Mouse (Mus musculus): ENCODE data around the gene Trak1.

Gene Trak1

DNA sequence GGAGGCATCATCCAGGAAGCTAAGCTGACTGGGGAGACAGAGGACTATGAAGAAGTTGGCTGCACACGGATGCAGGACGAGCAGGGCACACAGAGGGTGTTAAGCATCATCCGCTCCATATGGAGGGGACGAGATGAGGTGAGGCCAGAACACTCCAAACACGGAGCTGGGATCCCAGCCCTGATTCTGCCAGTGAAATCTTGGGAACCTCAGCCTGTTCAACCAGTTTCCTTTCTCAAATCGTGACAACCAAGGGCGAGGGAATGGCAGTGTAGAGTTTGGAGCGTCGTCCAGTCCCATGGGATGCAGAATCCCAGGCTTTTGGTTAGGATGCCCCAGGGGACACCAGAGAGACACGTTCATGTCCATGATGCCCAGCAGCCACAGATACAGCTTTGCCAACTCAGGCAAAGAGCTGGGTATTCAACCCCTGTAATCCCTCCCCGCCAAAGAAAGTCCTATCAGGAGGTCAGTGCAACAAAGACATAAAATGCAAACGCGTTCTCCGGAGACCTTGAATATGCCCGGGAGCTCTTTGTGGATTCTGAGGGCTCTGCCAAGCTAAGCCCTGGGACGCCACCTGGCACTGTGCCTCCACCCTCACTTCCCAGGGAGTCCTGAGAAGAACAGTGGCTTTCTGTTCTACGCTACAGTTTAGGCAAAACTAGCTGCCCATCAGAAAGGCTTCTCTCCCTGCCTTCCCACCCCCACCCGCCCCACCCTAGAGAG is 69.0 kb downstream of the Trak1 start:
- CTCF ChIA-PET = interaction anchor here (0.7 to 1.0 kb wide), 2 partner anchors 11 to 126 kb away, joined by 3 read pairs; no protein-coding TSS in a partner anchor

- CTCF ChIA-PET = interaction anchor here (0.7 to 1.0 kb wide), 2 partner anchors 11 to 125 kb away, joined by 3 read pairs; no protein-coding TSS in a partner anchor
Measured at GRCm38 (mm10) chr9:121366864-121367245, 69.6 kb downstream of the Trak1 start.

DNA sequence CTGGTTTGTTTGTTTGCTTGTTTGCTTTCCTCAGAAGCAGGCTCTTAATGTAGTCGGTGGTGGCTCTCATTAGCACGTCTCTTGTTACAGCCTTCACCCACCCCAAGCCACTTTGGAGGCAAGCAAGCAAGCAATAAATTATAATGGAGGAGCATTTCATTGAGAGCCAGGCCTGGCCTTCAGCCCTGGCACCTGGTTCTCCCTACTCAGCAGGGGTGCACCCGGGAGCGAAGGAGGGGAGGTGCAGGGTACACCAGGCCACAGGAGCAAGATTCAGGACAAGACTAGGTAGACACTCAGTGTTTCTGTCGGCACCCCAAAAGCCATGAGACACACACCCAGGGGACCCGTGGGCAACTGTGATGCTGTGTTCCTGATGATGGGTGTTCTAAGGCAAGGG is 72.3 kb downstream of the Trak1 start:
- CTCF ChIA-PET = interaction anchor here (1.1 kb wide), 1 partner anchor 9 kb away, joined by 3 read pairs; no protein-coding TSS in a partner anchor

DNA sequence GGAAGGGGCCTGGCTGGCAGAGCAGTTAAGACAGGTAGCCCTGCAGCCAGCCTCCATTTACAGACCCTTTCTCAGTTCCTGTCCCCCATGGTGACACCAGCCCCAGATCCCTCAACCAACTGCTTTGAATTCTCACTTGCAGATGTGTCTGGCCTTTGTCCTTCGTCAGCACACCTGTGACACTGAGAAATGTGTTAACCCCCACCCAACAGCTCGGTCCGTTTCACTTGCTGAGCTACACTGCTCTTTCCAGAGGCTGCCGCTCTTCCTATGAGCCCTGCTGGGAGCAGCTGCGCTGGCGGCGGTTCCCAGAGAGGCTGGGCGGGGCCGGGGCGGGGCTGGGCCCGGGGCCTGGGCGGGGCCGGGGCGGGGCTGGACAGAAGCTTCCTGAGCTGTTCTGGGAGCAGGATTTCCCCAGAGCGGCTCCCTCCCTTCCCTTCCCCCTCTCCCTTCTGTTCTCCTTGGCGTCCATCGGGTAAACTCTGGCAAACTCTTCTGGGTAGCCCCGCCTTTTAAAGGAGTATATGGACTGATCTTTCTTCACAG is 74.1 kb downstream of the Trak1 start:
- CTCF ChIA-PET = interaction anchor here (0.6 to 1.1 kb wide), 4 partner anchors 24 to 1466 kb away, joined by 3 to 9 read pairs (median 4); no protein-coding TSS in a partner anchor

DNA sequence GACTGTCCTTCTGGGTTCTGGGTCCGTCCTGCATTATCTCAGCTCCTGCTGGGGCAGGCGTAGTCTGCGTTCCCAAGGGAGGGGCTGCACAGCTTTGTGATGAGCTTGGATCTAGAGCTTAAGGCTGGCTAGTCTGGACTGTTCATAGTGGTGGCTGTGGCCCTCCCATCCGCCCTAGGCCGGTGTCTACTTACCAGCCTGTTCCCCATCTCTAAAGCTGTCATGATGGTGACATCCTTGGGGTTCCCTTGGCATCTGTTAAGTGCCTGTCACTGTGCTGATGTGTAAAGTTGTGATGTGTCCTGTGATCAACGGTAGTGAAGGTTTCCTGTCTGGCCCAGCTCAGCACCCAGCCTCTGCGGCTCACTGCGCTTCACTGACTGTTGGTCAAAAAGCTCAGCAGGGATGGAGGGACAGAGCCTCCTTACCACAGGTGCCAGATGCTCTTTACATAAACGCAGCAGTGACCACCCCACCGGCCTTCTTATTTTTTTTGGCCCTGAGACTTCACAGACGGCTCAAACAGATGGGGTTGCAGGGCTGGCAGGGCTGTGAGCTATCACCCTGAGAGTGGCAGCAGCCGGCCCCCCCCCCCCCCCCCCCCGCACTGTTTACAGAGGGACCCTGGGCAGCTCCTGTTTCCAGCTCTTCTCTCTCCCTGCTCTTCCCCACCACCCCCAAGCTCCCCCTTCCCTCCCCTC is 74.8 kb downstream of the Trak1 start:
- CTCF ChIA-PET = interaction anchor here (0.6 to 1.1 kb wide), 2 partner anchors 88 to 883 kb away, joined by 4 read pairs; no protein-coding TSS in a partner anchor

GRCm38 (mm10) chr9:121373107-121373506 is 75.8 kb downstream of the Trak1 start:
- CTCF ChIA-PET = interaction anchor here (0.6 kb wide), 1 partner anchor 65 kb away, joined by 9 read pairs; no protein-coding TSS in a partner anchor

DNA sequence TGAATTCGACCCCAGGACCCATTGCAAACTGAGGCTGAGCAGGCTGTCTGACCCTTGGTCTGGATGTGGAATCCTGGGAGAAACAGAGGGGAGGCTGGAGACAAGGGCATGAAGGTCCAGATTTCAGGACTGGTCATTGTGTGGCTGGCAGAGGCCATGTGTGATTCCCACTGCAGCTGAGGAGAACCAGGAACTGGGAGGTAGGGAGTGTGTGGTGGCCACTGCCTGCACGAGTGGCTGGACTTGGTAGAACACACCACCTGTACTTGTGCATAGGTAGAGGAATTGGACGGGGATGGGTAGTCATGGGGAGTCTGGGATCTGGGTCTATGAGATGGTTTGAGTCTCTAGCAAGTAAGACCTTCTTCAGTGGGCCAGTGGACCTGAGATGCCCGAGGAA is 76.2 kb downstream of the Trak1 start:
- CTCF ChIA-PET = interaction anchor here (0.6 kb wide), 2 partner anchors 26 to 66 kb away, joined by 3 to 9 read pairs; no protein-coding TSS in a partner anchor

DNA sequence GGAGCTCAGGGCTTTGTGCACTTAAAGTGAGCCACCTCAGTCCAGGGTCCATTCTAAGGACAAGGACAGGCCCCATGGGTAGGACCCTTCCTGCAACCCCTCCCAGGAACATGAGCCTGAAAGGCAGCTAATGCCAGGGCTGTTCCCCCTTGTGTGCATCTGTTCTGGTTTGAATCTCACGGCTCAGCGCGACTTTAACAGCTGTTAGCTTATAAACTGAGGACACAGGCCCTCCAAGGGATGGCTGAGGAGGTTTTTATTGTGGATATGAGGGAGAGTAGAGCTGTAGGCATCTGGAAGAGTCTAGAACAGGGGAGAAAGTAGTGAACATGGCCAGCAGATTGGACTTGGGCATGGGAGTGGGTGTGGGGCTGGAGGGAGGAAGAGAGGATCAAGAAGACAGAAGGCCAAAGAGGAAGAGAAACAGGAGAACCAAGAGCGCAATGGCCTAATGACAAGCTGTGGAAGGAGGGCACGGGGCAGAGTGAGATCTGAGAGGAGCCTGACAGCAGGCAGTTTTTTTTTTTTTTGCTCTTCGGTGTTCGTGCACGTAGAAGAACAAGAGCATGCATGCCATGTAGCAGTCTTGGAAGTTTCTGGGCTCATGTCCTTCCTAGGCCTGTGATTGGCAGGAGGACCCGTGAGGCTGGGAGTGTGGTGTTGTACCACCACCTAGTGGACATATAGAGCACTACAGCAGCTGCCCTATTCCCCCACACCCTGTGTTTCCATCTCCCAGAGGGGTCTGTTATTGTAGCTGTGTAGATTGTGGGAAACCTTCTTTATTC is 77.0 kb downstream of the Trak1 start:
- CTCF ChIA-PET = interaction anchor here (0.6 to 0.8 kb wide), 4 partner anchors 11 to 249 kb away, joined by 3 read pairs; no protein-coding TSS in a partner anchor

- CTCF ChIA-PET = interaction anchor here (0.6 to 0.8 kb wide), 3 partner anchors 10 to 116 kb away, joined by 3 read pairs; no protein-coding TSS in a partner anchor
Measured at GRCm38 (mm10) chr9:121374864-121375255, 77.6 kb downstream of the Trak1 start.

GRCm38 (mm10) chr9:121376094-121376493 is 78.8 kb downstream of the Trak1 start:
- CTCF ChIA-PET = interaction anchor here (0.6 kb wide), 1 partner anchor 21 kb away, joined by 15 read pairs; no protein-coding TSS in a partner anchor

DNA sequence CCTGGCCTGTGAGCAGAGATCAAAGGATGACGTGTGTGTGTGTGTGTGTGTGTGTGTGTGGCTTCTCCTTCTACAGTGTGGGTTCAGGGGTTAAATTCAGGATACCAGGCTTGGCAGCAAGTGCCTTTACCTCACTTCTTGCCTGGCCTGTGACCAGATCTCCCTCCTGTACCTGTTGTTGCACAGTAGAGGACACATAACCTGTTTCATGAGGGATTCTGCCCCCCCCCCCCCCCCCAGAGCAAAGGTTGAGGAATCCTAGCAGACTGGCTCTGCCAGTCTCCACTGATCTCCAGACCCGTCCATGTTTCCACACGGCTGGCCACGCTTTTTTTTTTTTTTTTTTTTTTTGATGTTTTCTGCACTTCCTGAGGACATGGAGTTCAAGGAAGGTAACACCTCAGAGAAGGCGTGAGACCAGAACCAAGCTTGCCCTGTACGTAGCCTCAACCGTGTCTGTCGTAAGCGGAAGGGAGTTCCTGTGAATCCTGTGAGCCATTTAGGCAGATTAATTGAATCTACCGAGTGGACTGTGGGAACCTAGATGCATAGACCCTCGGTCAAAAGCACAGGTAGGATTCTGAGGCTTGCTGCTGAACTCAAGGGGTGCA is 83.1 kb downstream of the Trak1 start:
- CTCF ChIA-PET = no interaction called here

GRCm38 (mm10) chr9:121381678-121382297 is 84.5 kb downstream of the Trak1 start:
- CTCF ChIA-PET = no interaction called here

- CTCF ChIA-PET = no interaction called here
Measured at GRCm38 (mm10) chr9:121382568-121382967, 85.3 kb downstream of the Trak1 start.

DNA sequence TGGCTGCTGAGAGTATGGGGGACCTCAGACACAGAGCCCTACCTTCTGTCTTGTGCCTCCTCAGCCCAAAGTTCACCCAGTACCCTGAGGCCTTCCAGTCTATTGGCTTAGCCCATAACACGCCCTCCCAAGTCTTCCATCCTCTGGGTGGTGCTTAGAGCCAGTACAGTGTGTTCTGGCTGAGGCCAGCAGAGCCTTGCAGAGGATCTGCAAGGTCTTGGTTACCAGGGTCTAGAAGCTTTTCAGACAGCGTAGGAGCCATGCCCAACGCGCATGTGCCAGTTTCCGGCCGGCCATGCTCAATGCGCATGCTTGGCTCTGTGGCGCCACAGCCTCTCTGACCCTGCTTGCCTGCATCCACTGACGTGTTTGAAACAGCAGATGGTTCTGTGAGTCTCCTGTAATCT is 85.9 kb downstream of the Trak1 start:
- CTCF ChIA-PET = interaction anchor here (0.6 kb wide), 1 partner anchor 390 kb away, joined by 10 read pairs; no protein-coding TSS in a partner anchor

- CTCF ChIA-PET = interaction anchor here (0.8 to 0.9 kb wide), 2 partner anchors 10 to 11 kb away, joined by 3 read pairs; no protein-coding TSS in a partner anchor
Measured at GRCm38 (mm10) chr9:121384620-121385019, 87.3 kb downstream of the Trak1 start.

- CTCF ChIA-PET = interaction anchor here (0.8 to 0.9 kb wide), 2 partner anchors 10 to 11 kb away, joined by 3 read pairs; no protein-coding TSS in a partner anchor
Measured at GRCm38 (mm10) chr9:121385091-121385748, 87.9 kb downstream of the Trak1 start.

DNA sequence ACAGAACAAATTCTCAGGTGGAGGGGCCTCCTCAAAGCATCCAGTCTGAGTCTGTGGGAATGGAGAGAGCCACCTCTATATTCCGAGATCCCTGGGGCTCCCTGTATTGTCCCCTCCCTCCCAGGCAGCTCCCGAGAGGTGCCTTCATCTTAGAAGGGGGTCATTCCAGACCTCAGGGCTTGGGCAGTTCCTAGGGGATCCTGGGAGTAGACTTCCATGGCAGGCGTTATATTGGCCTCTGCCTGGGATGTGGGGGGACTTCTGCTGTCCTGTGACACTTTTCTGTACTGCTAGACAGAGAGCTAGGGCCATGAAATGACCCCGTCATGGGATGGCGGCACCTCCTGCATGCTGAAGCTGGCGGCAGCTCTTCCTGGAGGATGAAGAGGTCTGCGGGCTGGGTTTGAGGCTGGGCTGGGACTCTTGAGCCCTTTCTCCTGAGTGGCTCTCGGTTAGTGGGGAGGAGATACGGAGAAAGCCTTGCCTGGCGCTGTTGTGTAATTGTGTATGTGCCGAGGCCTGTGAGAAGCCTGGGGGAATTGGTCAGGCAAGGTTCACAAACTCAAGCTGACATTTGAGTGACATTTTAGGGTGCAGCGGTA is 88.5 kb downstream of the Trak1 start:
- CTCF ChIA-PET = no interaction called here

GRCm38 (mm10) chr9:121387539-121388272 is 90.4 kb downstream of the Trak1 start:
- CTCF ChIA-PET = no interaction called here
